Mouse (Mus musculus): ENCODE data around the gene Anks1. TPM values are rescaled to one million over a fixed set of nuclear protein-coding genes. Genes with fewer than 3 reads are reported as not detected.

The Anks1 gene
- polyA plus RNA-seq, 1 experiment from 2014 or later = 19.5 TPM

GRCm38 (mm10) chr17:27916366-27916765 lies 7.3 kb downstream of the Anks1 start:
- peaks cover 4% of the 10 kb centered on the region for H3K4me1 ChIP-seq (ENCODE audit: control insufficient read depth, insufficient read depth, low read length)
- no peak overlapping the region for H3K4me2 ChIP-seq (replicated peaks; ENCODE audit: low read depth, low read length)
- H3K36me3 ChIP-seq (ENCODE audit: control insufficient read depth, insufficient read depth, low read length) = 0 out of 2 replicates have a peak, but pooled peaks cover 3% of the 10 kb centered on the region
- WGBS = 41% methylated on average over 4 of the region's 4 CpGs
- no peak overlapping the region; the same call in 1 of the 2 replicates for H3K27ac ChIP-seq (ENCODE audit: low read length)
- no peaks in the 10 kb centered on the region for H3K27me3 ChIP-seq (ENCODE audit: control insufficient read depth, insufficient read depth, low read length)
- H3K9me3 ChIP-seq (ENCODE audit: control insufficient read depth, low read depth, low read length) = no peaks in the 10 kb centered on the region
- H3K4me3 ChIP-seq (ENCODE audit: low read depth, low read length) = no peak overlapping the region
- no peak overlapping the region for H3K9ac ChIP-seq (replicated peaks; ENCODE audit: low read depth, low read length)
- ATAC-seq (ENCODE audit: insufficient number of reproducible peaks, insufficient read depth, low FRiP score, low read depth) = 0 out of 2 replicates have a peak, but pooled peaks have one; percentile 56

- 82% methylated on average over 4 of the region's 4 CpGs for WGBS
- Histone ChIP-seq H3K9me3 (ENCODE audit: control insufficient read depth, low read depth, low read length) (no peaks in the 10 kb centered on the region), H3K27me3 (ENCODE audit: control insufficient read depth, insufficient read depth, low read length) (no peaks in the 10 kb centered on the region), H3K9ac (replicated peaks; ENCODE audit: low read depth, low read length) (no peak overlapping the region), H3K4me2 (replicated peaks; ENCODE audit: low read depth, low read length) (no peak overlapping the region), H3K27ac (ENCODE audit: low read length) (no peak overlapping the region), H3K4me3 (ENCODE audit: low read depth, low read length) (no peak overlapping the region), H3K36me3 (ENCODE audit: control insufficient read depth, insufficient read depth, low read length) (no peaks in the 10 kb centered on the region), H3K4me1 (ENCODE audit: control insufficient read depth, insufficient read depth, low read length) (peaks cover 19% of the 10 kb centered on the region)
- no peak for ATAC-seq (ENCODE audit: insufficient number of reproducible peaks, insufficient read depth, low FRiP score, low read depth)
These were observed 11.6 kb downstream of the Anks1 start for GRCm38 (mm10) chr17:27920676-27921075.

- no peak overlapping the region for H3K9ac ChIP-seq (replicated peaks; ENCODE audit: low read depth, low read length)
- H3K4me3 ChIP-seq (ENCODE audit: low read depth, low read length) = no peak overlapping the region
- no peak overlapping the region for H3K27ac ChIP-seq (ENCODE audit: low read length)
- ATAC-seq (ENCODE audit: insufficient number of reproducible peaks, insufficient read depth, low FRiP score, low read depth) = no peak
- 60% methylated on average over 11 of the region's 11 CpGs for WGBS
- H3K4me2 ChIP-seq (replicated peaks; ENCODE audit: low read depth, low read length) = no peak overlapping the region
- H3K27me3 ChIP-seq (ENCODE audit: control insufficient read depth, insufficient read depth, low read length) = no peaks in the 10 kb centered on the region
- no peaks in the 10 kb centered on the region for H3K9me3 ChIP-seq (ENCODE audit: control insufficient read depth, low read depth, low read length)
- no peaks in the 10 kb centered on the region for H3K36me3 ChIP-seq (ENCODE audit: control insufficient read depth, insufficient read depth, low read length)
- H3K4me1 ChIP-seq (ENCODE audit: control insufficient read depth, insufficient read depth, low read length) = peaks cover 24% of the 10 kb centered on the region
These were observed 13.1 kb downstream of the Anks1 start for GRCm38 (mm10) chr17:27922174-27922712.

GRCm38 (mm10) chr17:27925054-27925453 lies 15.9 kb downstream of the Anks1 start:
- 30% methylated on average over 4 of the region's 4 CpGs for WGBS
- no peaks in the 10 kb centered on the region for H3K27me3 ChIP-seq (ENCODE audit: control insufficient read depth, insufficient read depth, low read length)
- H3K4me1 ChIP-seq (ENCODE audit: control insufficient read depth, insufficient read depth, low read length) = peaks cover 24% of the 10 kb centered on the region
- H3K4me3 ChIP-seq (ENCODE audit: low read depth, low read length) = no peak overlapping the region
- no peak overlapping the region for H3K9ac ChIP-seq (replicated peaks; ENCODE audit: low read depth, low read length)
- no peaks in the 10 kb centered on the region for H3K9me3 ChIP-seq (ENCODE audit: control insufficient read depth, low read depth, low read length)
- H3K27ac ChIP-seq (ENCODE audit: low read length) = peak overlapping the region; percentile 34; the same call in 1 of the 2 replicates
- ATAC-seq (ENCODE audit: insufficient number of reproducible peaks, insufficient read depth, low FRiP score, low read depth) = 0 out of 2 replicates have a peak, but pooled peaks have one; percentile 53
- no peak overlapping the region for H3K4me2 ChIP-seq (replicated peaks; ENCODE audit: low read depth, low read length)
- H3K36me3 ChIP-seq (ENCODE audit: control insufficient read depth, insufficient read depth, low read length) = no peaks in the 10 kb centered on the region

GRCm38 (mm10) chr17:27925504-27925903 lies 16.4 kb downstream of the Anks1 start:
- no peak overlapping the region for H3K4me2 ChIP-seq (replicated peaks; ENCODE audit: low read depth, low read length)
- peak overlapping the region; percentile 40; the same call in 1 of the 2 replicates for H3K27ac ChIP-seq (ENCODE audit: low read length)
- H3K4me1 ChIP-seq (ENCODE audit: control insufficient read depth, insufficient read depth, low read length) = peaks cover 24% of the 10 kb centered on the region
- WGBS = 63% methylated on average over 7 of the region's 7 CpGs
- H3K9ac ChIP-seq (replicated peaks; ENCODE audit: low read depth, low read length) = no peak overlapping the region
- H3K9me3 ChIP-seq (ENCODE audit: control insufficient read depth, low read depth, low read length) = no peaks in the 10 kb centered on the region
- no peaks in the 10 kb centered on the region for H3K36me3 ChIP-seq (ENCODE audit: control insufficient read depth, insufficient read depth, low read length)
- H3K27me3 ChIP-seq (ENCODE audit: control insufficient read depth, insufficient read depth, low read length) = no peaks in the 10 kb centered on the region
- ATAC-seq (ENCODE audit: insufficient number of reproducible peaks, insufficient read depth, low FRiP score, low read depth) = no peak
- no peak overlapping the region for H3K4me3 ChIP-seq (ENCODE audit: low read depth, low read length)

GRCm38 (mm10) chr17:27930291-27930690 lies 21.2 kb downstream of the Anks1 start:
- 93% methylated on average over 5 of the region's 5 CpGs for WGBS
- Histone ChIP-seq H3K9me3 (ENCODE audit: control insufficient read depth, low read depth, low read length) (no peaks in the 10 kb centered on the region), H3K4me2 (replicated peaks; ENCODE audit: low read depth, low read length) (no peak overlapping the region), H3K9ac (replicated peaks; ENCODE audit: low read depth, low read length) (no peak overlapping the region), H3K27ac (ENCODE audit: low read length) (no peak overlapping the region), H3K36me3 (ENCODE audit: control insufficient read depth, insufficient read depth, low read length) (no peaks in the 10 kb centered on the region), H3K27me3 (ENCODE audit: control insufficient read depth, insufficient read depth, low read length) (no peaks in the 10 kb centered on the region), H3K4me3 (ENCODE audit: low read depth, low read length) (no peak overlapping the region), H3K4me1 (ENCODE audit: control insufficient read depth, insufficient read depth, low read length) (peaks cover 21% of the 10 kb centered on the region)
- ATAC-seq (ENCODE audit: insufficient number of reproducible peaks, insufficient read depth, low FRiP score, low read depth) = no peak

- H3K4me1 ChIP-seq (ENCODE audit: control insufficient read depth, insufficient read depth, low read length) = peaks cover 13% of the 10 kb centered on the region; the same call in 1 of the 2 replicates
- H3K9me3 ChIP-seq (ENCODE audit: control insufficient read depth, low read depth, low read length) = no peaks in the 10 kb centered on the region
- WGBS = 76% methylated on average over 4 of the region's 4 CpGs
- no peak overlapping the region for H3K4me2 ChIP-seq (replicated peaks; ENCODE audit: low read depth, low read length)
- ATAC-seq (ENCODE audit: insufficient number of reproducible peaks, insufficient read depth, low FRiP score, low read depth) = no peak
- no peak overlapping the region for H3K4me3 ChIP-seq (ENCODE audit: low read depth, low read length)
- no peaks in the 10 kb centered on the region for H3K36me3 ChIP-seq (ENCODE audit: control insufficient read depth, insufficient read depth, low read length)
- no peaks in the 10 kb centered on the region for H3K27me3 ChIP-seq (ENCODE audit: control insufficient read depth, insufficient read depth, low read length)
- H3K9ac ChIP-seq (replicated peaks; ENCODE audit: low read depth, low read length) = no peak overlapping the region
- H3K27ac ChIP-seq (ENCODE audit: low read length) = no peak overlapping the region
These were observed 22.7 kb downstream of the Anks1 start for GRCm38 (mm10) chr17:27931826-27932225.

GRCm38 (mm10) chr17:27934136-27934910 lies 25.2 kb downstream of the Anks1 start:
- WGBS = 73% methylated on average over 10 of the region's 10 CpGs
- Histone ChIP-seq H3K4me1 (ENCODE audit: control insufficient read depth, insufficient read depth, low read length) (peaks cover 36% of the 10 kb centered on the region; the same call in 1 of the 2 replicates), H3K4me2 (replicated peaks; ENCODE audit: low read depth, low read length) (no peak overlapping the region), H3K27ac (ENCODE audit: low read length) (no peak overlapping the region; the same call in 1 of the 2 replicates), H3K4me3 (ENCODE audit: low read depth, low read length) (no peak overlapping the region), H3K9ac (replicated peaks; ENCODE audit: low read depth, low read length) (no peak overlapping the region), H3K36me3 (ENCODE audit: control insufficient read depth, insufficient read depth, low read length) (no peaks in the 10 kb centered on the region), H3K9me3 (ENCODE audit: control insufficient read depth, low read depth, low read length) (no peaks in the 10 kb centered on the region), H3K27me3 (ENCODE audit: control insufficient read depth, insufficient read depth, low read length) (no peaks in the 10 kb centered on the region)
- no peak for ATAC-seq (ENCODE audit: insufficient number of reproducible peaks, insufficient read depth, low FRiP score, low read depth)
